Mouse (Mus musculus) small intestine, adult 2 months (tissue): Measurements from ENCODE around the gene Zfp652.

Source experiments
- CTCF ChIP-seq: fragments of 200-500 bp; IDR thresholded peaks from 2 replicates; pipeline ENCODE4 v1.5.1; 2012; ENCODE audit warnings: low read depth, mild to moderate bottlenecking, control low read depth, inconsistent platforms, low read length, moderate library complexity, mixed read lengths; ENCODE audit not compliant: insufficient replicate concordance, insufficient read length; ENCODE audit errors: extremely low read depth
- POLR2A ChIP-seq: fragments of 200-500 bp; IDR thresholded peaks from 2 replicates; pipeline ENCODE4 v1.6.1; 2012; ENCODE audit warnings: low read depth, mild to moderate bottlenecking, control low read depth, inconsistent platforms, low read length, moderate library complexity

GRCm38 (mm10) chr11:95830411-95831275 is 118.2 kb downstream of the Zfp652 start:
- TF ChIP-seq CTCF, result no peak
- TF ChIP-seq POLR2A, result no peak
